Mouse (Mus musculus) CH12.LX (cell line): ENCODE measurements at regions not wholly inside any gene's neighbourhood (a gene's known extent, or its start where the extent isn't known, plus 50 kb on each side); places are given as distances from the start of the nearest gene placed in this dataset.

Experiments
- DNase-seq: peaks from one replicate; pipeline ENCODE4 v3.0.0-alpha.2; 2013; ENCODE audit errors: extremely low read depth
- H3K27ac ChIP-seq: 2 replicates; pipeline ENCODE4 v1.5.1; 2012; ENCODE audit warnings: low read depth, mild to moderate bottlenecking, control low read depth, moderate library complexity; ENCODE audit not compliant: insufficient read depth
- H3K27me3 ChIP-seq: replicated peaks from 2 replicates; pipeline ENCODE3; 2012; ENCODE audit warnings: inconsistent platforms
- H3K36me3 ChIP-seq, 2 experiments: replicated peaks in 1 of 2; 2 replicates each; pipeline versions ENCODE3 to v1.6.1; 2012; ENCODE audit warnings: inconsistent platforms in 1 of 2, low read length in 1 of 2, mild to moderate bottlenecking in 1 of 2, mixed read lengths in 1 of 2, moderate library complexity in 1 of 2; ENCODE audit not compliant: control insufficient read depth in 1 of 2, insufficient read depth in 1 of 2
- H3K4me1 ChIP-seq, 2 experiments: 2 replicates each; pipeline ENCODE4 v1.6.1; 2012; ENCODE audit warnings: inconsistent platforms in 1 of 2, moderate library complexity in 1 of 2; ENCODE audit not compliant: insufficient read depth in 2 of 2, control insufficient read depth in 1 of 2
- H3K4me2 ChIP-seq: 2 replicates; pipeline ENCODE4 v1.6.1; 2012; ENCODE audit warnings: low read depth, mild to moderate bottlenecking, control low read depth; ENCODE audit not compliant: poor library complexity, insufficient read depth, severe bottlenecking
- H3K4me3 ChIP-seq, 3 experiments: fragments of 150-350 bp in 1 of 3; sonication (generic) in 1 of 3; replicated peaks in 1 of 3; 2 replicates each; pipeline versions ENCODE3 to v1.5.1; 2011 to 2012; ENCODE audit warnings: low read depth in 2 of 3, low read length in 2 of 3, mild to moderate bottlenecking in 2 of 3, moderate library complexity in 2 of 3, control low read depth in 1 of 3, improper control_type of control experiment in 1 of 3, inconsistent platforms in 1 of 3, mixed read lengths in 1 of 3; ENCODE audit not compliant: poor library complexity in 1 of 3
- H3K79me2 ChIP-seq: replicated peaks from 2 replicates; pipeline ENCODE4 v1.6.1; 2012; ENCODE audit warnings: mild to moderate bottlenecking, moderate library complexity; ENCODE audit not compliant: control insufficient read depth, poor library complexity, insufficient read depth, severe bottlenecking; ENCODE audit errors: extremely low read depth
- H3K9ac ChIP-seq: 2 replicates; pipeline ENCODE4 v1.6.1; 2012; ENCODE audit warnings: low read depth, mild to moderate bottlenecking, control low read depth, moderate library complexity; ENCODE audit not compliant: insufficient read depth
- H3K9me3 ChIP-seq: replicated peaks from 2 replicates; pipeline ENCODE3; 2012; ENCODE audit warnings: low read length, inconsistent platforms, mixed read lengths
- BHLHE40 ChIP-seq: IDR thresholded peaks from 2 replicates; pipeline ENCODE4 v1.6.1; 2011; ENCODE audit warnings: mild to moderate bottlenecking, low read depth, low read length, improper control_type of control experiment
- CHD2 ChIP-seq: IDR thresholded peaks from 2 replicates; pipeline ENCODE4 v1.6.1; 2011; ENCODE audit warnings: low read length, improper control_type of control experiment
- E2F4 ChIP-seq: IDR thresholded peaks from 2 replicates; pipeline ENCODE4 v1.6.1; 2011; ENCODE audit warnings: low read depth, low read length, improper control_type of control experiment; ENCODE audit not compliant: insufficient replicate concordance
- GABPA ChIP-seq: IDR thresholded peaks from 2 replicates; pipeline ENCODE4 v1.6.1; 2012; ENCODE audit warnings: low read depth, low read length, improper control_type of control experiment, inconsistent platforms; ENCODE audit not compliant: insufficient replicate concordance
- IRF4 ChIP-seq: IDR thresholded peaks from 2 replicates; pipeline ENCODE4 v1.6.1; 2014; ENCODE audit warnings: low read depth, mild to moderate bottlenecking, inconsistent platforms, low read length, improper control_type of control experiment
- JUND ChIP-seq: conservative IDR thresholded peaks from 2 replicates; pipeline ENCODE4 v1.6.1; 2011; ENCODE audit warnings: low read depth, low read length, improper control_type of control experiment
- MAX ChIP-seq: IDR thresholded peaks from 2 replicates; pipeline ENCODE4 v1.6.1; 2011; ENCODE audit warnings: low read length, improper control_type of control experiment
- MAZ ChIP-seq: IDR thresholded peaks from 2 replicates; pipeline ENCODE4 v1.6.1; 2012; ENCODE audit warnings: low read depth, mild to moderate bottlenecking, inconsistent platforms, low read length, improper control_type of control experiment, moderate library complexity
- MYC ChIP-seq: IDR thresholded peaks from 2 replicates; pipeline ENCODE4 v1.6.1; 2011; ENCODE audit warnings: low read depth, mild to moderate bottlenecking, improper control_type of control experiment, low read length
- NELFE ChIP-seq: IDR thresholded peaks from 2 replicates; pipeline ENCODE4 v1.6.1; 2011; ENCODE audit warnings: low read depth, low read length, improper control_type of control experiment
- NRF1 ChIP-seq: IDR thresholded peaks from 2 replicates; pipeline ENCODE4 v1.6.1; 2014; ENCODE audit warnings: low read depth, mild to moderate bottlenecking, inconsistent platforms, low read length, improper control_type of control experiment, moderate library complexity
- PAX5 ChIP-seq: IDR thresholded peaks from 2 replicates; pipeline ENCODE4 v1.6.1; 2012; ENCODE audit warnings: low read length, inconsistent platforms, mixed read lengths
- POLR2A ChIP-seq: IDR thresholded peaks from 2 replicates; pipeline ENCODE4 v1.6.1; 2011; ENCODE audit warnings: low read depth, mild to moderate bottlenecking, improper control_type of control experiment, low read length
- RCOR1 ChIP-seq: conservative IDR thresholded peaks from 2 replicates; pipeline ENCODE4 v1.6.1; 2012; ENCODE audit warnings: low read depth, mild to moderate bottlenecking, inconsistent platforms, low read length, improper control_type of control experiment
- SIN3A ChIP-seq: IDR thresholded peaks from 2 replicates; pipeline ENCODE4 v1.6.1; 2012; ENCODE audit warnings: low read length, improper control_type of control experiment, inconsistent platforms
- SMC3 ChIP-seq: IDR thresholded peaks from 2 replicates; pipeline ENCODE4 v1.6.1; 2011; ENCODE audit warnings: low read depth, low read length, improper control_type of control experiment
- TCF12 ChIP-seq: IDR thresholded peaks from 2 replicates; pipeline ENCODE4 v1.6.1; 2014; ENCODE audit warnings: low read depth, mild to moderate bottlenecking, inconsistent platforms, low read length, improper control_type of control experiment
- UBTF ChIP-seq: IDR thresholded peaks from 2 replicates; pipeline ENCODE4 v1.6.1; 2012; ENCODE audit warnings: low read depth, mild to moderate bottlenecking, inconsistent platforms, low read length, improper control_type of control experiment, moderate library complexity
- USF1 ChIP-seq: IDR thresholded peaks from 2 replicates; pipeline ENCODE4 v1.6.1; 2014; ENCODE audit warnings: low read depth, mild to moderate bottlenecking, inconsistent platforms, low read length, improper control_type of control experiment
- ZC3H11A ChIP-seq: IDR thresholded peaks from 2 replicates; pipeline ENCODE4 v1.6.1; 2012; ENCODE audit warnings: low read depth, mild to moderate bottlenecking, inconsistent platforms, low read length, improper control_type of control experiment
- ZKSCAN1 ChIP-seq: IDR thresholded peaks from 2 replicates; pipeline ENCODE4 v1.6.1; 2012; ENCODE audit warnings: low read depth, inconsistent platforms, low read length, improper control_type of control experiment, borderline replicate concordance
- ZMIZ1 ChIP-seq: IDR thresholded peaks from 2 replicates; pipeline ENCODE4 v1.6.1; 2012; ENCODE audit warnings: low read depth, mild to moderate bottlenecking, inconsistent platforms, low read length, improper control_type of control experiment
- dilution Hi-C: fragments of 300-500 bp; cut with MboI; formaldehyde crosslinking; loops from 2 replicates; pipeline ENCODE4 v1.14.3; 2020; ENCODE audit warnings: low sequenced_read_pairs; ENCODE audit not compliant: extremely low pct_unique_long_range_greater_than_20kb, extremely low pct_ligation_motif_present
- in situ Hi-C: fragments of 300-500 bp; cut with MboI; formaldehyde crosslinking; loops from 3 replicates; pipeline ENCODE4 v1.14.3; 2019; ENCODE audit warnings: low sequenced_read_pairs, low pct_ligation_motif_present, low pct_unique_long_range_greater_than_20kb, mixed read lengths

- no peak for DNase-seq
- TF ChIP-seq SIN3A (no peak), MAZ (no peak), PAX5 (no peak), JUND (no peak), NELFE (no peak), ZMIZ1 (no peak), SMC3 (no peak), GABPA (no peak), E2F4 (no peak), MAX (no peak), MYC (no peak), POLR2A (no peak), BHLHE40 (no peak), USF1 (no peak), CHD2 (no peak), ZC3H11A (no peak), UBTF (no peak), RCOR1 (no peak), IRF4 (no peak), NRF1 (no peak)
- Histone ChIP-seq H3K36me3 (no peaks in the 10 kb centered on the region), H3K27ac (no peak overlapping the region), H3K27me3 (no peaks in the 10 kb centered on the region), H3K4me2 (no peak overlapping the region), H3K79me2 (no peaks in the 10 kb centered on the region), H3K4me1 (no peaks in the 10 kb centered on the region), H3K9ac (no peak overlapping the region), H3K9me3 (no peaks in the 10 kb centered on the region), H3K4me3 (no peak overlapping the region)
- dilution Hi-C loops (no loop called here), in situ Hi-C loops (no loop called here)
Observed at GRCm38 (mm10) chr10:87733241-87733640, 124.8 kb upstream of the Igf1 start.

DNA sequence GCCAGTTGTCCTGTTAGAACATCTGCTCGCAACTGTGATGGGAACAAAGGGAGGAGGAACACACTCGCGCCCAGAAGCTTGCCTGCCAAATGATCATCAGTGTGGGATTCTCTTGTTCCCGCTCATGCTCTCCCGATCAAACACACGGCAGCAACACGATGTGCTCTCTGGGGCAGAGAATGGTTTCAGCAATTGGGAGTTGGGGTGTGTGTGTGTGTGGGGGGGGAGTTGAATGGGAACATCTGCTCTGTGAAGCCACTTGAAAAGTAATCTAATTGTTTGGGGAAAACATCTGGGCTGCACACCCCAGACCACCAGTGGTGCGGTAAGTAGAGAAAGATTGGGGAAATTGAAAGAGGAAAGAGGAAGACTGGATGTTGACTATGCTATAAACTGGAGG, 117.7 kb upstream of the Igf1 start:
- dilution Hi-C loops (no loop called here), in situ Hi-C loops (no loop called here)
- Histone ChIP-seq H3K9ac (no peak overlapping the region), H3K27ac (no peak overlapping the region), H3K27me3 (no peaks in the 10 kb centered on the region), H3K79me2 (no peaks in the 10 kb centered on the region), H3K4me2 (no peak overlapping the region), H3K4me3 (no peak overlapping the region), H3K9me3 (no peaks in the 10 kb centered on the region), H3K36me3 (no peaks in the 10 kb centered on the region), H3K4me1 (no peaks in the 10 kb centered on the region)
- TF ChIP-seq ZC3H11A, result no peak
- TF ChIP-seq IRF4, result no peak
- no peak for TF ChIP-seq ZKSCAN1
- no peak for TF ChIP-seq POLR2A
- no peak for TF ChIP-seq GABPA
- no peak for TF ChIP-seq MAZ
- no peak for TF ChIP-seq CHD2
- no peak for TF ChIP-seq TCF12
- no peak for DNase-seq
